Mouse (Mus musculus) heart, postnatal 10 days (tissue): Measurements from ENCODE around the gene Nr2c1. TPM values are rescaled to one million over a fixed set of nuclear protein-coding genes. Genes with fewer than 3 reads are reported as not detected.

Experiments
- DNase-seq, 2 experiments: peaks; one replicate each; pipeline ENCODE4 v3.0.0; 2021
- intact Hi-C: fragments of 180-260 bp; cut with DNase I; formaldehyde crosslinking; loops from one replicate; pipeline ENCODE4 v1.15.1; 2025
- total RNA-seq, 2 experiments: library from RNA; stranded (reverse); gene quantifications; 2 replicates each; pipeline ENCODE4 v1.2.3; 2021

The Nr2c1 gene
- total RNA-seq, result 10 to 100 TPM; 10.3 to 10.4 TPM

DNA sequence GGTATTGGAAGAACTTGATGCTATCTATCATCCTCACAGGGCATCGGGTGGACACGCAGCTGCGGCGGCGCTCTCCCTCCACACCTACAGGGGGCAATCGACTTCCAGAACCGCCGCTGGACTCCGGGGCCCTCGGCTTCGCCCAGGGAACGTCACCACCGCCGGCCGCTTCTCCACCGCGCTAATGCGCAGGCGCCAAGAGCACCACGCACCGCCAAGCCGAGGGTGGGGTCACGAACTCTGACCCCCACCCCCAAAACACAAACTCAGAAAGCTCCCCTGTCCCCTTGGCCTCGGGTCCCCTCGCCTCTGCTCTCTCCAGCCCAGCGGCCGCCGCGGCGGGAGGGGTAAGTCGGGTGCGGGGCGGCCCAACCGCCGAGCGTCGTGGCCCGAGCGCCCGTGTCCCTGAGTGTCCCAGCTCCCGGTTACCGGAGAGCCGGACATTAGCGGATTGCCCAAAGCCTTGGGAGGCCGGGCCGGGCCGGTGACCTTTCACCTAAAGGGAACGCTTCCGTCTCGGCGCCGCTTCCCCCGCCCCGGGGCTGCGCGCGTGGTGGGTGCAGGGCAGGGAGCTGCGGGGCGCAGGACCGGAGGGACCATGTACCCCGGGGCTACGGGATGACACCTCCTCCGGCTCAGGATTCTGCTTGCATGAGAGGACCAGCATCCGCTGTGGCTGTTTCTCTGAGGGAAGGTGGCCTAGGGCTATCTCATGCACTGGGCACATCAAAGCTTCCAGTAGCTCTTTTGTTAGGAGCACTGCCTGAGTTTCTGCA, at the start of gene Nr2c1:
Gene Nr2c1, plus strand, starts transcription at position 268 of the 776 bp plus-strand sequence.
- intact Hi-C loops, result no loop called here
- DNase-seq, result peak; percentile 92 to 93

DNA sequence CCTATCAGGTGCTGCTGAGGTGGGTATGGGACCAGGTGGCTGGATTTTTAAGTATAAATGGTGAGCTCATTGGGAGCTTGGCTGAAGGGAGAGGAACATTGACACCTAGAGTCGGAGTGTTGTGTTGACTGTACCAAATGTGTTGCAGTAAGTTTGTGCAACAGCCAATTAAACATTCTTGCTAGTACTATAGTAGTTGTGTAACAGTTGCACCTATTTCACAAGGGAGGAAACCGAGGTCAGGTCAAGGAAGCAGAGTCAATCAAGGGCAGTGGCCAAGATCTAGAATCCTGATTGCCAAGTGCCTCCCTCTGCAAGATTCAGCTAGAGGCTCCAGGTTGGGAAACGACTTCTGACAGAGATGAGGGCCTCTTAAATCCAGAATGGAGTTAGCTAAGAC, 49.7 kb upstream of the Nr2c1 start:
- intact Hi-C loops, result no loop called here
- DNase-seq, result no peak

DNA sequence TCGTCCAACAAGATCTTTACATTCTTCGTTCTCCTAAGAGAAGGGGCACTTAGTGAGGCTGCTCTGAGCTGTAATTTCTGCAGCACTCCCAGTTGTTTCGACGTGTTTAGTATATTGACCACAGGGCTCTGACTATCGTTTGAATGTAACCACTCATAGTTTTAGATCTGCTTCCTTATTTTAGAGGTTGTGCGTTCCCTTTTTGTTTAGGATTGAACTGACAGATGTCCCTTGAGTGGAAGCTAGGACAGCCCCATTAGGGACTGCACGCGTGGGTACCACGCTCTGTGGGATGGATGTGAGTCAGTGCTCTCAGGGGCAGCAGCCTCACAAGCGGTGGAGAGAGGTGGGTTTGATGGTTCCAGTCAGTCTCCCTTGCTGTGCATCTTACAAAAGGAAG, 42.3 kb upstream of the Nr2c1 start:
- intact Hi-C loops, result no loop called here

DNA sequence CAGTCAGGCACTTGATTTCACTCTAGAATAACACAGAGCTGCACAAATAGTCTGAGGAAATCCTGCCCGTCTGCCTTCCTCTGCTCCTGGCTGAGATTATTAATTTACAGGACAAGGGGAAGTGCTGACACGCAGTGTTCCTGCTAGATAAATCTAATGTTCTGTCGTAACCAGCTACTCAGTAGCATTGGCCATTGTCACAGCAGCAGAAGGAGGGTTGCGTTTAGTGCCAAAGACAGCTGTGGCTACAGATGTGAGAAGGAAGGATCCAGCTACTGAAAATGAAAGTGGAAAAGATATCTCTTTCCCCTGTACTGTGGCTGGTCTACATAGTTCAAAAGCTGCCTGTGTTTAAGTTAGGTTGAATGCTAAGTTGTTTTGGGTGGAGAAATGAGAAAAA, 40.7 kb upstream of the Nr2c1 start:
- intact Hi-C loops, result no loop called here

More for the DNA sequence above, 42.3 kb upstream of the Nr2c1 start:
- no peak for DNase-seq

GRCm38 (mm10) chr10:94107607-94108006, 40.2 kb upstream of the Nr2c1 start:
- intact Hi-C loops, result no loop called here

More for the DNA sequence above, 40.7 kb upstream of the Nr2c1 start:
- DNase-seq, result peak; percentile 37 to 45

GRCm38 (mm10) chr10:94108791-94109190, 39.0 kb upstream of the Nr2c1 start:
- DNase-seq, result no peak
- intact Hi-C loops, result no loop called here

More at GRCm38 (mm10) chr10:94107607-94108006, 40.2 kb upstream of the Nr2c1 start:
- DNase-seq, result no peak

GRCm38 (mm10) chr10:94110834-94111754, 36.7 kb upstream of the Nr2c1 start:
- intact Hi-C loops, result no loop called here
- no peak for DNase-seq

GRCm38 (mm10) chr10:94112207-94112606, 35.6 kb upstream of the Nr2c1 start:
- DNase-seq, result no peak
- intact Hi-C loops, result no loop called here

GRCm38 (mm10) chr10:94115893-94116599, 31.8 kb upstream of the Nr2c1 start:
- intact Hi-C loops, result loop anchor here (1.0 to 2.0 kb wide), 4 partner anchors 80 to 297 kb away; partner anchors contain the start of gene Fgd6
- peak; percentile 89 to 92 for DNase-seq

GRCm38 (mm10) chr10:94116781-94117340, 31.0 kb upstream of the Nr2c1 start:
- peak in 1 of 2 experiments; percentile 36 for DNase-seq
- intact Hi-C loops, result loop anchor here (1.0 to 2.0 kb wide), 4 partner anchors 81 to 298 kb away; partner anchors contain the start of gene Fgd6

DNA sequence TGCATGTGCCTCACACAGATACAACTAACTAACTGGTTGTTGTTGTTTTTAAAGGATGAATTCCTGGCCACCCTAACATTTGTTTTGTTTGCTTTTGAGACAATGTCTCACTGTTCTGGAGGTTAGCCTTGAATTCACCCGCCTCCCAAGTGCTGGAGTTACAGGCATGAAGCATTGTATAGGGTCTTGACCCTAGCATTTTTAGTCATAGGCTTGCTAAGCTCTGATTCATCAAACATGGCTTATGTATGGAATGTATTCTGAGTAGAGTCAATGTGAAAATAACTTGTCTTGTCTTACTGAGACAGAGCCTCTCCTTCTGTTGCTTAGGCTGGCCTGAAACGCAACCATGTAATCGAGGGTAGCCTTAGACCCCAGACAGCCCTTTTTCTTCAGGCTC, 29.9 kb upstream of the Nr2c1 start:
- DNase-seq, result no peak
- intact Hi-C loops, result loop anchor here (2.0 kb wide), 3 partner anchors 105 to 299 kb away; no protein-coding TSS in a partner anchor

GRCm38 (mm10) chr10:94118993-94119392, 28.8 kb upstream of the Nr2c1 start:
- intact Hi-C loops, result no loop called here
- DNase-seq, result no peak

DNA sequence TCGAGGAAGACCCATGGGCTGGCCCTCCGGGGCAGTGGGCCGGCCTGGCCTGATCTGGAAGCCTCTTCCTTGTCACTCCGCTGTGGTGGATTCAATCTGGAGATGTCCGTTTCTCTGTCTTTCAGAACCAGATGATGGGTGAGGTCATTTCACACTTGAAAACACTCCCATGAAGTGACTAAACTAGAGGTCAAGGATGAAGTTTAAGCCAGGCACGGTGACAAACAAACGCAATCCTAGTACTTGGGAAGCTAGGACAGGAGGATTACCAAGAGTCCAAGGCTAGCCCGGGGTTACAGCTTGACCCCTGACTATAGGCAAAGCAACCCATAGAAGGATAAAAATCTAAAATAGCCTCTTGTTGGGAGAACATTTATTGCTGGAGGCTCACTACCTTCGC, 27.1 kb upstream of the Nr2c1 start:
- no peak for DNase-seq
- intact Hi-C loops, result no loop called here

DNA sequence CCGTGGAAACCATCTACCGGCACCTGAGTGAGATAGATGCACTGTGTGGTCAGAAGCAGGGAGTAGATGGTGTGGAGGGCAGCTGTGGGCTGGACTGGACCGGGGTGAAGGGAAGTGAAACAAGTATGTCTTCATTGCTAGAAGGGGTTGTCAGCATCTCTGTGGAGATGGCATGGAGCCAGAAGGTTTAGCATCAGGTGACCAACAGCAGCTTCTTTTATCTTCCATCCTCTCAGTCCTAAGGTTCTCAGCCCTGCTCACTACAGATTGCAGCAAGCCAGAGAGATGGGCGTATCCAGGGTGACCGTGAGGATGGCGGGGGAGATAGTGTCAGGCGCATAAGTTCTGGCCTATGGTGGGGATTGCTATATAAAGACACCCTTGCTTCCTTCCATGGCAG, 25.2 kb upstream of the Nr2c1 start:
- intact Hi-C loops, result no loop called here
- DNase-seq, result no peak

DNA sequence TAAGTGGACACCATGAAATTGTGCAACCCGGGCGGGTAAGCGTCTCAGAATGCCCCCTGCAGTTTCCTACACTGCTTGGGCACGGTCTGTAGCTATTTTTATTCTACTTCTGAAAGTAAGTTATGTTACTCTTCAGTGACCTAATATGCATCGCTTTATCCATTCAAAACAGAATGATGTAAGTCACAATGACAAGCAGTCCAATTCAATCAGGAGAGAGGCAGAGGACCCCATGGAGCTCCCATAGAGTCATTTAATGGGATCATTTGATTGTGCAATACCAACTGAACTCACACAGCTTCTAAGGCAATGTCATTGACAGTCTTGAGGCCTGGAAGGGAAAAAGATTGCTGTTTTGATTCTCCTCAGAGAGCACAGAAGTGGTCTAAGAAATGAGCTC, 24.2 kb upstream of the Nr2c1 start:
- DNase-seq, result no peak
- intact Hi-C loops, result no loop called here

- DNase-seq, result peak in 1 of 2 experiments; percentile 27
Observed at GRCm38 (mm10) chr10:94124376-94124775, 23.4 kb upstream of the Nr2c1 start.

GRCm38 (mm10) chr10:94129680-94130119, 18.1 kb upstream of the Nr2c1 start:
- intact Hi-C loops, result no loop called here
- peak; percentile 74 to 83 for DNase-seq

More at GRCm38 (mm10) chr10:94124376-94124775, 23.4 kb upstream of the Nr2c1 start:
- intact Hi-C loops, result no loop called here

- DNase-seq, result no peak
- intact Hi-C loops, result no loop called here
Observed at GRCm38 (mm10) chr10:94133081-94133480, 14.7 kb upstream of the Nr2c1 start.

DNA sequence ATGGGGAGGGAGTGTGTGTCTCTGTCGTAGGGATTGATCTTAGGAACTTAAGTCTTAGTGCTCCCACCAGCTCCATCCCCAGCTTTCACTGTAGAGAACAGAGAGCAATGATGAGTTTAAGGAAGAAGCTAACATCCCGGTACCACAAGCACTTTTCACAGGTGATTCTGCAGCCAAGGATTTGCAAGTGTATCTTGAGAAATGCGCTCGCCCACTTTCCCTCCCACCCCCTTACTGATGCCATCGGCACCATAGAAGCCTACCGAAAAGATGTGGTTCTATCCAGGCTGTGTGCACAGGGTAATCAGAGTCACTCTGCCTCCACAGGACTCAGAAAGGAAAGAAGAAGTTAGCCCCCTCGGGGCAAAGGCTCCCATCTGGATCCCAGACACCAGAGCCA, 14.1 kb upstream of the Nr2c1 start:
- intact Hi-C loops, result no loop called here

More for the DNA sequence above, 14.1 kb upstream of the Nr2c1 start:
- no peak for DNase-seq
